Mouse (Mus musculus) E14TG2a.4 (cell line): ENCODE measurements at regions not wholly inside any gene's neighbourhood (a gene's known extent, or its start where the extent isn't known, plus 50 kb on each side); places are given as distances from the start of the nearest gene placed in this dataset.

Experiments used
- CTCF ChIP-seq: conservative IDR thresholded peaks from 2 replicates; pipeline ENCODE4 v1.5.1; 2014; ENCODE audit warnings: low read length
- NANOG ChIP-seq: IDR thresholded peaks from 2 replicates; pipeline ENCODE4 v1.6.1; 2014; ENCODE audit warnings: borderline replicate concordance, low read length, mixed read lengths
- POU5F1 ChIP-seq: IDR thresholded peaks from 2 replicates; pipeline ENCODE4 v1.6.1; 2014; ENCODE audit warnings: low read length, borderline replicate concordance

- no peak for TF ChIP-seq CTCF
- no peak for TF ChIP-seq NANOG
- TF ChIP-seq POU5F1 = no peak
These were observed 86.9 kb upstream of the Tmem189 start for GRCm38 (mm10) chr2:167776251-167777168.
